Mouse (Mus musculus): Measurements from ENCODE around the gene Gm28372. TPM values are rescaled to one million over a fixed set of nuclear protein-coding genes. Genes with fewer than 3 reads are reported as not detected.

Gene Gm28372
- total and polyA plus RNA-seq, 3 experiments = 0.23 TPM; not detected in 2

GRCm38 (mm10) chr2:130406178-130406577 is 1.1 kb downstream of the Gm28372 start, which contains the start of gene Tmem239:
Tmem239 (plus strand) TSS chr2:130406478.
- Histone ChIP-seq H3K36me3 (replicated peaks in 1 of 2; ENCODE audit: control insufficient read depth in 1 of 2, insufficient read depth in 1 of 2, low read length in 1 of 2) (no peaks in the 10 kb centered on the region), H3K4me1 (ENCODE audit: control insufficient read depth in 1 of 2, insufficient read depth in 2 of 2) (peaks cover 1 to 4% of the 10 kb centered on the region in 2 experiments), H3K27ac (ENCODE audit: insufficient read depth, low read depth) (no peak within 1 kb of the TSS), H3K9ac (ENCODE audit: insufficient read depth, low read depth) (no peak within 1 kb of the TSS), H3K4me3 (replicated peaks in 1 of 3; ENCODE audit: low read depth in 2 of 3, low read length in 2 of 3, poor library complexity in 1 of 3) (no peak within 1 kb of the TSS), H3K4me2 (ENCODE audit: insufficient read depth, low read depth, poor library complexity, severe bottlenecking) (no peak within 1 kb of the TSS), H3K79me2 (replicated peaks; ENCODE audit: control insufficient read depth, extremely low read depth, insufficient read depth, poor library complexity, severe bottlenecking) (no peaks in the 10 kb centered on the region), H3K27me3 (replicated peaks) (no peaks in the 10 kb centered on the region), H3K9me3 (replicated peaks; ENCODE audit: low read length) (no peaks in the 10 kb centered on the region)
- DNase-seq (ENCODE audit: extremely low read depth) = no peak
- TF ChIP-seq TCF12 (IDR thresholded peaks at IDR 0.05; ENCODE audit: low read depth, low read length) (no peak), UBTF (IDR thresholded peaks at IDR 0.05; ENCODE audit: low read depth, low read length) (no peak), RCOR1 (conservative IDR thresholded peaks at IDR 0.05; ENCODE audit: low read depth, low read length) (no peak), USF1 (IDR thresholded peaks at IDR 0.05; ENCODE audit: low read depth, low read length) (no peak), NELFE (IDR thresholded peaks at IDR 0.05; ENCODE audit: low read depth, low read length) (no peak), SMC3 (IDR thresholded peaks at IDR 0.05; ENCODE audit: low read depth, low read length) (no peak), RAD21 (IDR thresholded peaks at IDR 0.05; ENCODE audit: low read depth, low read length) (no peak), KAT2A (IDR thresholded peaks at IDR 0.05; ENCODE audit: insufficient replicate concordance, low read length) (no peak), JUND (conservative IDR thresholded peaks at IDR 0.05; ENCODE audit: low read depth, low read length) (no peak), IRF4 (IDR thresholded peaks at IDR 0.05; ENCODE audit: low read depth, low read length) (no peak), BHLHE40 (IDR thresholded peaks at IDR 0.05; ENCODE audit: low read depth, low read length) (no peak), CHD2 (IDR thresholded peaks at IDR 0.05; ENCODE audit: low read length) (no peak), MXI1 (IDR thresholded peaks at IDR 0.05; ENCODE audit: low read depth, low read length) (no peak), MEF2A (IDR thresholded peaks at IDR 0.05; ENCODE audit: borderline replicate concordance, low read depth, low read length) (no peak), GABPA (IDR thresholded peaks at IDR 0.05; ENCODE audit: insufficient replicate concordance, low read depth, low read length) (no peak), POLR2AphosphoS2 (IDR thresholded peaks at IDR 0.05; ENCODE audit: low read depth, low read length) (no peak)
- dilution Hi-C loops (cut with MboI; ENCODE audit: extremely low pct_ligation_motif_present, extremely low pct_unique_long_range_greater_than_20kb, low sequenced_read_pairs) = no loop called here
- in situ Hi-C loops (cut with MboI; ENCODE audit: low pct_ligation_motif_present, low pct_unique_long_range_greater_than_20kb, low sequenced_read_pairs) = no loop called here

GRCm38 (mm10) chr2:130408194-130408593 is 3.2 kb downstream of the Gm28372 start:
- Histone ChIP-seq H3K27ac (ENCODE audit: insufficient read depth, low read depth) (no peak overlapping the region), H3K4me1 (ENCODE audit: control insufficient read depth in 1 of 2, insufficient read depth in 2 of 2) (peaks cover 10 to 24% of the 10 kb centered on the region in 2 experiments), H3K36me3 (replicated peaks in 1 of 2; ENCODE audit: control insufficient read depth in 1 of 2, insufficient read depth in 1 of 2, low read length in 1 of 2) (no peaks in the 10 kb centered on the region), H3K27me3 (replicated peaks) (no peaks in the 10 kb centered on the region), H3K4me2 (ENCODE audit: insufficient read depth, low read depth, poor library complexity, severe bottlenecking) (no peak overlapping the region), H3K9me3 (replicated peaks; ENCODE audit: low read length) (no peaks in the 10 kb centered on the region), H3K4me3 (replicated peaks in 1 of 3; ENCODE audit: low read depth in 2 of 3, low read length in 2 of 3, poor library complexity in 1 of 3) (no peak overlapping the region), H3K79me2 (replicated peaks; ENCODE audit: control insufficient read depth, extremely low read depth, insufficient read depth, poor library complexity, severe bottlenecking) (no peaks in the 10 kb centered on the region), H3K9ac (ENCODE audit: insufficient read depth, low read depth) (no peak overlapping the region)
- dilution Hi-C loops (cut with MboI; ENCODE audit: extremely low pct_ligation_motif_present, extremely low pct_unique_long_range_greater_than_20kb, low sequenced_read_pairs) (no loop called here), in situ Hi-C loops (cut with MboI; ENCODE audit: low pct_ligation_motif_present, low pct_unique_long_range_greater_than_20kb, low sequenced_read_pairs) (no loop called here)
- TF ChIP-seq GABPA (IDR thresholded peaks at IDR 0.05; ENCODE audit: insufficient replicate concordance, low read depth, low read length) (no peak), MEF2A (IDR thresholded peaks at IDR 0.05; ENCODE audit: borderline replicate concordance, low read depth, low read length) (no peak), POLR2A (IDR thresholded peaks at IDR 0.05; ENCODE audit: low read depth, low read length) (no peak)
- no peak for DNase-seq (ENCODE audit: extremely low read depth)

All from CH12.LX (cell line).